Mouse (Mus musculus): ENCODE data around the gene Tuba1a. TPM values are rescaled to one million over a fixed set of nuclear protein-coding genes. Genes with fewer than 3 reads are reported as not detected.

Gene Tuba1a
- 727 and 789 TPM in 2 replicates for polyA plus RNA-seq (2015; fragmentation: Nextera tagmentation; extraction: Ambion mirVana)

- peak within 1 kb of the TSS; percentile 96 for H3K4me3 ChIP-seq (ENCODE audit: low read length)
- H3K36me3 ChIP-seq (ENCODE audit: control insufficient read depth, insufficient read depth), result 0 out of 2 replicates have a peak, but pooled peaks cover 4% of the 10 kb centered on the region
- peak within 1 kb of the TSS; percentile 98 for H3K9ac ChIP-seq (ENCODE audit: low read length)
- no peaks in the 10 kb centered on the region for H3K9me3 ChIP-seq (replicated peaks; ENCODE audit: control insufficient read depth, low read length)
- H3K27me3 ChIP-seq (ENCODE audit: control insufficient read depth, insufficient read depth, low read length), result no peaks in the 10 kb centered on the region
- H3K27ac ChIP-seq (ENCODE audit: low read length), result peak within 1 kb of the TSS; percentile 98
- WGBS, result 7% methylated on average over 28 of the region's 28 CpGs
- peak; percentile 99 for ATAC-seq (replicated peaks; ENCODE audit: extremely low read depth, insufficient read depth, low FRiP score)
- H3K4me2 ChIP-seq (ENCODE audit: low read depth, low read length), result peak within 1 kb of the TSS; percentile 77
- peaks cover 7% of the 10 kb centered on the region for H3K4me1 ChIP-seq (ENCODE audit: control insufficient read depth, insufficient read depth, low read length)
Measured at GRCm38 (mm10) chr15:98953401-98954356, at the start of gene Tuba1a, which contains the start of gene Gm49450. Gene Tuba1a (minus strand): TSS chr15:98953703. Gene Gm49450 (minus strand): TSS chr15:98953551.

DNA sequence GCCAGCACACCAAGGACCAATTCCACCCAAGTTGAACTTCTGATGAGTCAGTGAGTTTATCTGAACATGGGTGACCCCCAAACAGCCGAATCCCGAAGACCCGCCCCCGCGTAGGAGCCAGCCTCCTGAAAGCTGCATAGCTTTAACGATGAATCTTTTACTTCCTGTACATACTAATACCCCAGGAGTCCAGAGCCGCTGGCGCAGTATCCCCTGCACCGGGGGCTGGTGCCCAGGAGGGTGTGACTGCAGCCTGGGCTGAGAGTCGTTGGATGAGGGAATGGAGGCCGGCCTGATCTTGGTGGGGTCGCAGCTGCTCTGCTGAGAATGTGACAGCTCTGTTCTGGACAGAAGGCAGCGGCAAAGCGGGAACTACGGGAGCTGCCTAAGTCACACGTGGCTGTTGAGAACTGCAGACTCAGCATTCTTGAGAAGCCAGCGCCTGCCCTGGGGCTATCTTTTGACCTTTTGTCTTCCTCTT is 48.0 kb upstream of the Tuba1a start:
- peak; percentile 30; the same call in 1 of the 2 replicates for ATAC-seq (replicated peaks; ENCODE audit: extremely low read depth, insufficient read depth, low FRiP score)
- Histone ChIP-seq H3K36me3 (ENCODE audit: control insufficient read depth, insufficient read depth) (no peaks in the 10 kb centered on the region), H3K9ac (ENCODE audit: low read length) (peak overlapping the region; percentile 70), H3K27ac (ENCODE audit: low read length) (peak overlapping the region; percentile 32; the same call in 1 of the 2 replicates), H3K4me1 (ENCODE audit: control insufficient read depth, insufficient read depth, low read length) (peaks cover 24% of the 10 kb centered on the region), H3K4me2 (ENCODE audit: low read depth, low read length) (peak overlapping the region; percentile 70), H3K27me3 (ENCODE audit: control insufficient read depth, insufficient read depth, low read length) (no peaks in the 10 kb centered on the region), H3K4me3 (ENCODE audit: low read length) (peak overlapping the region; percentile 42), H3K9me3 (replicated peaks; ENCODE audit: control insufficient read depth, low read length) (0 out of 2 replicates have a peak, but pooled peaks cover 2% of the 10 kb centered on the region)
- 12% methylated on average over 17 of the region's 17 CpGs for WGBS

DNA sequence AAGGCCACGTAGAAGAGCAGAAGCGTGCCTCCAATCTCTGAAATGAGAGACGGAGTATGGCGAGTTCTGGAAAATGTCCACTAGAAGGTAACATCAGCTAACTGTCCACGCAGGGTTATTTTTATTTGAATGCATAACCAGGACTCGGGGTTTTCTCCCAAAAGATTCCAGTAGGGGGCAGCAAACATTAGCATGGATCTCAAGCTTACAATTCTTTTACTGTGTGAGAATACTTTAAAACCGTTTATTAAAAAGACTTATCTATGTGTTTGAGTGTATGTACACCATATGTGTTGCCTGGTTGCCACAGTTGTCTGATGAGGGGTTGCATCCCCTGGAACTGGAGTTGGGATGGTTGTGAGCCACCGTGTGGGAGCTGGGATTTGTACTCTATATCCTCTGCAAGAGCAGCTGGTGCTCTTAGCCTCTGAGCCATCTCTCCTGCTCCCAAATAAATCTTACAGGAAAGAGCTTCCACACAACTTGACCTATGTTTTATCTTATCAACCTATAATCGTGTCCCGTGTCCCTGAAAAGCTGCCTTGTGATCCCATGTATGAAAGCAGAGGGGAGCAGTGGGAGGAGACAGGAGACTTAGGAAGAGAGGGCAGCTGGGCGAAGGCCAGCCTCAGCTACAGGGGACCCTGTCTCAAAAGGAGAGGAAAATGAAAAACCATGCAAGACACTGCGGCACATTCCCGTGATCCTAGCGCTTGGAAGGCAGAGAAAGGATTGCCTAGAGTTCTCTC is 47.2 kb upstream of the Tuba1a start:
- Histone ChIP-seq H3K36me3 (ENCODE audit: control insufficient read depth, insufficient read depth) (no peaks in the 10 kb centered on the region), H3K4me2 (ENCODE audit: low read depth, low read length) (peak overlapping the region; percentile 70), H3K27me3 (ENCODE audit: control insufficient read depth, insufficient read depth, low read length) (no peaks in the 10 kb centered on the region), H3K27ac (ENCODE audit: low read length) (no peak overlapping the region), H3K9me3 (replicated peaks; ENCODE audit: control insufficient read depth, low read length) (0 out of 2 replicates have a peak, but pooled peaks cover 2% of the 10 kb centered on the region), H3K4me3 (ENCODE audit: low read length) (no peak overlapping the region), H3K9ac (ENCODE audit: low read length) (no peak overlapping the region; the same call in 1 of the 2 replicates), H3K4me1 (ENCODE audit: control insufficient read depth, insufficient read depth, low read length) (peaks cover 26% of the 10 kb centered on the region)
- ATAC-seq (replicated peaks; ENCODE audit: extremely low read depth, insufficient read depth, low FRiP score), result no peak
- 30% methylated on average over 14 of the region's 14 CpGs for WGBS

GRCm38 (mm10) chr15:98998775-98999157 is 45.3 kb upstream of the Tuba1a start:
- Histone ChIP-seq H3K36me3 (ENCODE audit: control insufficient read depth, insufficient read depth) (no peaks in the 10 kb centered on the region), H3K27ac (ENCODE audit: low read length) (peak overlapping the region; percentile 84), H3K9ac (ENCODE audit: low read length) (peak overlapping the region; percentile 28), H3K27me3 (ENCODE audit: control insufficient read depth, insufficient read depth, low read length) (no peaks in the 10 kb centered on the region), H3K4me3 (ENCODE audit: low read length) (no peak overlapping the region), H3K4me1 (ENCODE audit: control insufficient read depth, insufficient read depth, low read length) (peaks cover 26% of the 10 kb centered on the region), H3K9me3 (replicated peaks; ENCODE audit: control insufficient read depth, low read length) (0 out of 2 replicates have a peak, but pooled peaks cover 2% of the 10 kb centered on the region), H3K4me2 (ENCODE audit: low read depth, low read length) (0 out of 2 replicates have a peak overlapping the region, but pooled peaks have one; percentile 5)
- ATAC-seq (replicated peaks; ENCODE audit: extremely low read depth, insufficient read depth, low FRiP score), result no peak
- WGBS, result 35% methylated on average over 6 of the region's 6 CpGs

DNA sequence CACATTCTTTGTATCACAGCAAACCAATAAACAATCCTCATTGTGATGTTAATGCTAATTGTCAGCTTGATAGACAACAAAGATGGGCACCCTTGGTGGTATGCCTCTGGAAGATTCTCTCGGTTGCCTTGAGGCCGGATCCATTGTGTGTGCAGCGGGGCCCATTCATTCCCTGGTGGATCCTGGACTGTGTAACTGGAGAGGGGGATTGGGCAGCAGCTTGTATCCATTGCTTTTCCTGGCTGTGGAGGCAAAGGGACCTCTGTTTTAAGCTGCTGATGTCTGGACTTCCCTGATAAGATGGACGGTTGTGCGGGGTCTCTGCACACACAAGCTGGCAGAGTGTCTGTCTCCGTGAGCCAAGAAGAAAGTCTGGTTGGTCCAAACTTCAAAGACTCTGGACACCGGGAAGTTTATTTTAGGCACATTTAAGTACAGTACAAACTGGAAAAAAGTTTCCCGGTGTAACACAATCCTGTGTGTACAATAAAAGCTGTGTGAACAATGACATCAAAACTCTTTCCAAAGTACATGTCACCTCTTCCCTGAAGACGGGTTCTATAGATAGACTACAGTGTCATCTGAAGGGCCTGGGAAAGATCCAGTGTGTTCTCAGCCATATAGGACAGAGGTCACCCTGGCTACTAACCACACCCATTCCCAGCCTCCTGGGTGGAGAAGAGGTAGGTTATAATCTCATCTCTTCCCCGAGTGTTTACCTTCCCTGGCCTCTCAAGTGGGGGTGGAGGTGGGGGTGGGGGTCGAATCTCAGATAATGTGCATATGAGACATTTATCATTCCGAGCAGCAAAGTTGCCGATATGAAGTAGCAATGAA is 44.7 kb upstream of the Tuba1a start:
- Histone ChIP-seq H3K4me1 (ENCODE audit: control insufficient read depth, insufficient read depth, low read length) (peaks cover 29% of the 10 kb centered on the region), H3K4me2 (ENCODE audit: low read depth, low read length) (peak overlapping the region; percentile 14), H3K27me3 (ENCODE audit: control insufficient read depth, insufficient read depth, low read length) (no peaks in the 10 kb centered on the region), H3K36me3 (ENCODE audit: control insufficient read depth, insufficient read depth) (no peaks in the 10 kb centered on the region), H3K27ac (ENCODE audit: low read length) (peak overlapping the region; percentile 84), H3K9me3 (replicated peaks; ENCODE audit: control insufficient read depth, low read length) (no peaks in the 10 kb centered on the region), H3K4me3 (ENCODE audit: low read length) (no peak overlapping the region), H3K9ac (ENCODE audit: low read length) (peak overlapping the region; percentile 33)
- 17% methylated on average over 13 of the region's 13 CpGs for WGBS
- ATAC-seq (replicated peaks; ENCODE audit: extremely low read depth, insufficient read depth, low FRiP score), result peak; percentile 70

DNA sequence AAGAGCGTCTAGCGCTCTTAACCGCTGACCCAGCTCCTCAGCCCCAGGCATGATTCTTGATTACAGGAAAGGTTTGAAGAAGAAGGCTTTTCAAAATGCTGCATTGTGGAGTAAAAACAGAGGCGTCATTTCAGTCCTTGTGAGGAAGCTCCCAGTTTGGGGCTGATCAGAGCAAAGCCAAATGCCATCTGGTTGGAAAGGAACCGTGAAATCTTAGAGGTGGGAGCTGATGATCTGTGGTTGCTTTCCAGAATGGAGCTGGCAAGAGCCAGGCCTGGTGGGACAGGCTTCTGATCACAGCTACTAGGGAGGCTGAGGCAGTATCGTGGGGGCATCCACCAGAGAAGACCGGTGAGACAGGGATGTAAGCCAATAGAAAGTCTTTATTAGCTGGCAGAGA is 43.3 kb upstream of the Tuba1a start:
- peaks cover 33% of the 10 kb centered on the region for H3K4me1 ChIP-seq (ENCODE audit: control insufficient read depth, insufficient read depth, low read length)
- ATAC-seq (replicated peaks; ENCODE audit: extremely low read depth, insufficient read depth, low FRiP score), result no peak
- peak overlapping the region; percentile 9; the same call in 1 of the 2 replicates for H3K9ac ChIP-seq (ENCODE audit: low read length)
- H3K27me3 ChIP-seq (ENCODE audit: control insufficient read depth, insufficient read depth, low read length), result no peaks in the 10 kb centered on the region
- no peak overlapping the region for H3K4me2 ChIP-seq (ENCODE audit: low read depth, low read length)
- peak overlapping the region; percentile 24; the same call in 1 of the 2 replicates for H3K27ac ChIP-seq (ENCODE audit: low read length)
- no peaks in the 10 kb centered on the region for H3K36me3 ChIP-seq (ENCODE audit: control insufficient read depth, insufficient read depth)
- no peak overlapping the region for H3K4me3 ChIP-seq (ENCODE audit: low read length)
- WGBS, result 79% methylated on average over 7 of the region's 7 CpGs
- H3K9me3 ChIP-seq (replicated peaks; ENCODE audit: control insufficient read depth, low read length), result no peaks in the 10 kb centered on the region

- Histone ChIP-seq H3K4me3 (ENCODE audit: low read length) (no peak overlapping the region), H3K9me3 (replicated peaks; ENCODE audit: control insufficient read depth, low read length) (no peaks in the 10 kb centered on the region), H3K4me2 (ENCODE audit: low read depth, low read length) (no peak overlapping the region), H3K36me3 (ENCODE audit: control insufficient read depth, insufficient read depth) (no peaks in the 10 kb centered on the region), H3K27ac (ENCODE audit: low read length) (no peak overlapping the region), H3K27me3 (ENCODE audit: control insufficient read depth, insufficient read depth, low read length) (no peaks in the 10 kb centered on the region), H3K9ac (ENCODE audit: low read length) (no peak overlapping the region), H3K4me1 (ENCODE audit: control insufficient read depth, insufficient read depth, low read length) (peaks cover 30% of the 10 kb centered on the region)
- ATAC-seq (replicated peaks; ENCODE audit: extremely low read depth, insufficient read depth, low FRiP score), result no peak
- 77% methylated on average over 9 of the region's 9 CpGs for WGBS
Measured at GRCm38 (mm10) chr15:98994957-98995520, 41.5 kb upstream of the Tuba1a start.

GRCm38 (mm10) chr15:98993865-98994264 is 40.4 kb upstream of the Tuba1a start:
- Histone ChIP-seq H3K9ac (ENCODE audit: low read length) (peak overlapping the region; percentile 63; the same call in 1 of the 2 replicates), H3K4me3 (ENCODE audit: low read length) (no peak overlapping the region), H3K27me3 (ENCODE audit: control insufficient read depth, insufficient read depth, low read length) (no peaks in the 10 kb centered on the region), H3K4me2 (ENCODE audit: low read depth, low read length) (peak overlapping the region; percentile 85), H3K36me3 (ENCODE audit: control insufficient read depth, insufficient read depth) (no peaks in the 10 kb centered on the region), H3K27ac (ENCODE audit: low read length) (no peak overlapping the region; the same call in 1 of the 2 replicates), H3K9me3 (replicated peaks; ENCODE audit: control insufficient read depth, low read length) (no peaks in the 10 kb centered on the region), H3K4me1 (ENCODE audit: control insufficient read depth, insufficient read depth, low read length) (peaks cover 30% of the 10 kb centered on the region)
- no peak for ATAC-seq (replicated peaks; ENCODE audit: extremely low read depth, insufficient read depth, low FRiP score)
- under 1% methylated on average over 11 of the region's 11 CpGs for WGBS
